Mouse (Mus musculus) midbrain, embryonic 13.5 days (tissue): ENCODE measurements at regions not wholly inside any gene's neighbourhood (a gene's known extent, or its start where the extent isn't known, plus 50 kb on each side); places are given as distances from the start of the nearest gene placed in this dataset.

Experiments
- ATAC-seq: fragments of 200-750 bp; cut with Nextera tagmentation; 2 replicates; pipeline ENCODE4 v1.8.0; 2017; ENCODE audit warnings: mild to moderate bottlenecking, moderate TSS enrichment, moderate library complexity
- H3K27ac ChIP-seq: fragments of 300-500 bp; sonication (generic); 2 replicates; pipeline ENCODE4 v1.5.1; 2015; ENCODE audit warnings: inconsistent platforms, mild to moderate bottlenecking, moderate library complexity
- H3K27me3 ChIP-seq: fragments of 300-500 bp; sonication (generic); 2 replicates; pipeline ENCODE4 v1.6.1; 2015; ENCODE audit warnings: mild to moderate bottlenecking, inconsistent platforms
- H3K36me3 ChIP-seq: fragments of 300-500 bp; sonication (generic); 2 replicates; pipeline ENCODE4 v1.6.1; 2015; ENCODE audit warnings: mild to moderate bottlenecking, inconsistent platforms
- H3K4me1 ChIP-seq: fragments of 300-500 bp; sonication (generic); replicated peaks from 2 replicates; pipeline ENCODE4 v1.6.1; 2015; ENCODE audit warnings: inconsistent platforms
- H3K4me2 ChIP-seq: fragments of 300-500 bp; sonication (generic); replicated peaks from 2 replicates; pipeline ENCODE4 v1.6.1; 2015; ENCODE audit warnings: moderate library complexity, mild to moderate bottlenecking, inconsistent platforms
- H3K4me3 ChIP-seq: fragments of 300-500 bp; sonication (generic); replicated peaks from 2 replicates; pipeline ENCODE4 v1.5.1; 2015; ENCODE audit warnings: mild to moderate bottlenecking, inconsistent platforms
- H3K9ac ChIP-seq: fragments of 300-500 bp; sonication (generic); replicated peaks from 2 replicates; pipeline ENCODE4 v1.6.1; 2015; ENCODE audit warnings: mild to moderate bottlenecking, inconsistent platforms
- H3K9me3 ChIP-seq: fragments of 300-500 bp; sonication (generic); 2 replicates; pipeline ENCODE4 v1.6.1; 2016; ENCODE audit warnings: mild to moderate bottlenecking, inconsistent platforms
- WGBS: fragments of 180-500 bp; shearing (Covaris S2); methylation state at CpG from one replicate; pipeline ENCODE4 v1.1.7; 2015; 5-methylcytosine and 5-hydroxymethylcytosine counted together

- no peak for ATAC-seq
- no peaks in the 10 kb centered on the region for H3K36me3 ChIP-seq
- no peaks in the 10 kb centered on the region for H3K9me3 ChIP-seq
- H3K4me1 ChIP-seq = no peaks in the 10 kb centered on the region
- no peaks in the 10 kb centered on the region for H3K27me3 ChIP-seq
- H3K4me2 ChIP-seq = no peak overlapping the region
- no peak overlapping the region for H3K27ac ChIP-seq
- WGBS = 87% methylated on average over 1 of the region's 1 CpGs
- no peak overlapping the region for H3K4me3 ChIP-seq
- no peak overlapping the region for H3K9ac ChIP-seq
Observed at GRCm38 (mm10) chr3:155246628-155247027, 153.4 kb downstream of the Lrriq3 start.

- no peak overlapping the region for H3K4me3 ChIP-seq
- no peak for ATAC-seq
- no peak overlapping the region for H3K9ac ChIP-seq
- H3K4me2 ChIP-seq = no peak overlapping the region
- no peaks in the 10 kb centered on the region for H3K4me1 ChIP-seq
- H3K9me3 ChIP-seq = no peaks in the 10 kb centered on the region
- no peaks in the 10 kb centered on the region for H3K27me3 ChIP-seq
- no peak overlapping the region for H3K27ac ChIP-seq
- no peaks in the 10 kb centered on the region for H3K36me3 ChIP-seq
- 81% methylated on average over 2 of the region's 2 CpGs for WGBS
Observed at GRCm38 (mm10) chr3:155247124-155247523, 153.9 kb downstream of the Lrriq3 start.

GRCm38 (mm10) chr3:155247929-155248328, 154.7 kb downstream of the Lrriq3 start:
- Histone ChIP-seq H3K36me3 (no peaks in the 10 kb centered on the region), H3K9me3 (no peaks in the 10 kb centered on the region), H3K4me3 (no peak overlapping the region), H3K4me1 (no peaks in the 10 kb centered on the region), H3K4me2 (no peak overlapping the region), H3K27me3 (no peaks in the 10 kb centered on the region), H3K27ac (no peak overlapping the region), H3K9ac (no peak overlapping the region)
- WGBS = 89% methylated on average over 1 of the region's 1 CpGs
- no peak for ATAC-seq

- no peak for ATAC-seq
- H3K36me3 ChIP-seq = no peaks in the 10 kb centered on the region
- no peaks in the 10 kb centered on the region for H3K9me3 ChIP-seq
- 90% methylated on average over 2 of the region's 2 CpGs for WGBS
- H3K4me1 ChIP-seq = no peaks in the 10 kb centered on the region
- no peak overlapping the region for H3K4me2 ChIP-seq
- H3K4me3 ChIP-seq = no peak overlapping the region
- H3K27me3 ChIP-seq = no peaks in the 10 kb centered on the region
- H3K27ac ChIP-seq = no peak overlapping the region
- H3K9ac ChIP-seq = no peak overlapping the region
Observed at GRCm38 (mm10) chr3:155250904-155251303, 157.7 kb downstream of the Lrriq3 start.

GRCm38 (mm10) chr3:155298206-155298605, 205.0 kb downstream of the Lrriq3 start:
- no peaks in the 10 kb centered on the region for H3K9me3 ChIP-seq
- 74% methylated on average over 3 of the region's 3 CpGs for WGBS
- no peak for ATAC-seq
- H3K4me3 ChIP-seq = no peak overlapping the region
- H3K36me3 ChIP-seq = no peaks in the 10 kb centered on the region
- H3K9ac ChIP-seq = no peak overlapping the region
- H3K4me1 ChIP-seq = no peaks in the 10 kb centered on the region
- H3K4me2 ChIP-seq = no peak overlapping the region
- H3K27ac ChIP-seq = no peak overlapping the region
- no peaks in the 10 kb centered on the region for H3K27me3 ChIP-seq

GRCm38 (mm10) chr3:155298724-155299123, 205.5 kb downstream of the Lrriq3 start:
- no peak overlapping the region for H3K9ac ChIP-seq
- 0 out of 2 replicates have a peak, but pooled peaks have one; percentile 62 for ATAC-seq
- no peak overlapping the region for H3K4me2 ChIP-seq
- no peaks in the 10 kb centered on the region for H3K27me3 ChIP-seq
- no peaks in the 10 kb centered on the region for H3K9me3 ChIP-seq
- no peaks in the 10 kb centered on the region for H3K36me3 ChIP-seq
- no peak overlapping the region for H3K27ac ChIP-seq
- no peaks in the 10 kb centered on the region for H3K4me1 ChIP-seq
- no peak overlapping the region for H3K4me3 ChIP-seq

- Histone ChIP-seq H3K9me3 (no peaks in the 10 kb centered on the region), H3K4me2 (no peak overlapping the region), H3K4me1 (no peaks in the 10 kb centered on the region), H3K36me3 (no peaks in the 10 kb centered on the region), H3K9ac (no peak overlapping the region), H3K27ac (no peak overlapping the region), H3K27me3 (no peaks in the 10 kb centered on the region), H3K4me3 (no peak overlapping the region)
- ATAC-seq = no peak
- 95% methylated on average over 2 of the region's 2 CpGs for WGBS
Observed at GRCm38 (mm10) chr3:155322322-155322721, 229.1 kb downstream of the Lrriq3 start.

- no peak overlapping the region for H3K27ac ChIP-seq
- 80% methylated on average over 2 of the region's 2 CpGs for WGBS
- no peaks in the 10 kb centered on the region for H3K27me3 ChIP-seq
- H3K9ac ChIP-seq = no peak overlapping the region
- H3K4me3 ChIP-seq = no peak overlapping the region
- H3K36me3 ChIP-seq = no peaks in the 10 kb centered on the region
- no peaks in the 10 kb centered on the region for H3K9me3 ChIP-seq
- H3K4me2 ChIP-seq = no peak overlapping the region
- ATAC-seq = 0 out of 2 replicates have a peak, but pooled peaks have one; percentile 37
- no peaks in the 10 kb centered on the region for H3K4me1 ChIP-seq
Observed at GRCm38 (mm10) chr3:155329701-155330100, 236.5 kb downstream of the Lrriq3 start.

- no peak overlapping the region for H3K4me3 ChIP-seq
- no peaks in the 10 kb centered on the region for H3K4me1 ChIP-seq
- H3K9me3 ChIP-seq = no peaks in the 10 kb centered on the region
- H3K4me2 ChIP-seq = no peak overlapping the region
- H3K9ac ChIP-seq = no peak overlapping the region
- H3K36me3 ChIP-seq = no peaks in the 10 kb centered on the region
- 86% methylated on average over 1 of the region's 1 CpGs for WGBS
- H3K27ac ChIP-seq = no peak overlapping the region
- peak; percentile 30; the same call in 1 of the 2 replicates for ATAC-seq
- H3K27me3 ChIP-seq = no peaks in the 10 kb centered on the region
Observed at GRCm38 (mm10) chr3:155349185-155349584, 256.0 kb downstream of the Lrriq3 start.

GRCm38 (mm10) chr3:155351636-155352035, 258.4 kb downstream of the Lrriq3 start:
- H3K9ac ChIP-seq = no peak overlapping the region
- no peaks in the 10 kb centered on the region for H3K36me3 ChIP-seq
- WGBS = 87% methylated on average over 2 of the region's 2 CpGs

GRCm38 (mm10) chr3:155352277-155352802, 259.1 kb downstream of the Lrriq3 start:
- H3K9me3 ChIP-seq = no peaks in the 10 kb centered on the region
- H3K27me3 ChIP-seq = no peaks in the 10 kb centered on the region
- WGBS = 88% methylated on average over 2 of the region's 2 CpGs
- no peak overlapping the region for H3K4me3 ChIP-seq
- H3K27ac ChIP-seq = no peak overlapping the region
- H3K9ac ChIP-seq = no peak overlapping the region
- no peak overlapping the region for H3K4me2 ChIP-seq
- no peaks in the 10 kb centered on the region for H3K4me1 ChIP-seq
- ATAC-seq = no peak
- no peaks in the 10 kb centered on the region for H3K36me3 ChIP-seq

More at GRCm38 (mm10) chr3:155351636-155352035, 258.4 kb downstream of the Lrriq3 start:
- H3K4me1 ChIP-seq = no peaks in the 10 kb centered on the region
- no peaks in the 10 kb centered on the region for H3K27me3 ChIP-seq
- H3K4me3 ChIP-seq = no peak overlapping the region
- H3K4me2 ChIP-seq = no peak overlapping the region
- no peak for ATAC-seq
- H3K9me3 ChIP-seq = no peaks in the 10 kb centered on the region
- no peak overlapping the region for H3K27ac ChIP-seq

- ATAC-seq = no peak
- Histone ChIP-seq H3K9me3 (no peaks in the 10 kb centered on the region), H3K9ac (no peak overlapping the region), H3K27ac (no peak overlapping the region), H3K4me2 (no peak overlapping the region), H3K36me3 (no peaks in the 10 kb centered on the region), H3K4me3 (no peak overlapping the region), H3K4me1 (no peaks in the 10 kb centered on the region), H3K27me3 (no peaks in the 10 kb centered on the region)
- 91% methylated on average over 1 of the region's 1 CpGs for WGBS
Observed at GRCm38 (mm10) chr3:155360399-155360798, 267.2 kb downstream of the Lrriq3 start.

- no peak for ATAC-seq
- no peaks in the 10 kb centered on the region for H3K4me1 ChIP-seq
Observed at GRCm38 (mm10) chr3:155370716-155371115, 277.5 kb downstream of the Lrriq3 start.

More at GRCm38 (mm10) chr3:155370716-155371115, 277.5 kb downstream of the Lrriq3 start:
- no peak overlapping the region for H3K4me3 ChIP-seq
- H3K4me2 ChIP-seq = no peak overlapping the region
- no peak overlapping the region for H3K27ac ChIP-seq
- no peaks in the 10 kb centered on the region for H3K36me3 ChIP-seq
- H3K27me3 ChIP-seq = no peaks in the 10 kb centered on the region
- H3K9me3 ChIP-seq = no peaks in the 10 kb centered on the region
- H3K9ac ChIP-seq = no peak overlapping the region
